Mouse (Mus musculus): ENCODE results near the gene Clybl. TPM values are rescaled to one million over a fixed set of nuclear protein-coding genes. Genes with fewer than 3 reads are reported as not detected.

Clybl gene
- polyA plus RNA-seq, 1 experiment from 2014 or later, result 26.2 TPM

DNA sequence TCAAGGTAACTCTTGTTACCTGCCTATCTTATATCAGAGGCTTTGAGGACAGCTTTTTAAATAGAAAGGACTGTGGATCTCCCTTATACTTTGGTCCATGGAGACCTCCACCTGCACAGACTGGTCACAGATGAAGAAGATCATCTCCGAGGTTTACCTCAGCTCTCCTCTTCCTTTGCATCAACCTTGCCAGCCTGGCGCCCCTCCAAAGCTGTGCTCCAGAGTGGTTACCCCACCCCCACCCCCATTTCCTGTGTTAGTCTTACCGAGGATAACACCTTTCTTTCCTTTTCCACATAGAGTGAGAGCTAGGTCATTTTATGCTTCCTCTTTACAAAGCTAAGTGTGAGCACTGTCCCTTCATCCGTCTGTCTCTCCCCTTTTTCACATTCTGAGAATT lies 209.4 kb downstream of the Clybl start:
- no peaks in the 10 kb centered on the region for H3K4me1 ChIP-seq (replicated peaks)
- no peaks in the 10 kb centered on the region for H3K27me3 ChIP-seq
- H3K27ac ChIP-seq, result no peak overlapping the region
- 18% methylated on average over 4 of the region's 4 CpGs for WGBS (ENCODE audit: insufficient replicate concordance)
- ATAC-seq (ENCODE audit: low read depth) (no peak), DNase-seq (no peak)
- no peak overlapping the region for H3K9ac ChIP-seq
- H3K36me3 ChIP-seq, result no peaks in the 10 kb centered on the region
- H3K4me3 ChIP-seq (replicated peaks), result no peak overlapping the region
- H3K9me3 ChIP-seq (replicated peaks), result no peaks in the 10 kb centered on the region
- H3K4me2 ChIP-seq, result no peak overlapping the region

GRCm38 (mm10) chr14:122393119-122393518 lies 211.6 kb downstream of the Clybl start:
- H3K9me3 ChIP-seq (replicated peaks), result no peaks in the 10 kb centered on the region
- no peaks in the 10 kb centered on the region for H3K27me3 ChIP-seq
- no peak overlapping the region for H3K27ac ChIP-seq
- ATAC-seq (ENCODE audit: low read depth) (no peak), DNase-seq (no peak)
- no peak overlapping the region for H3K9ac ChIP-seq
- no peaks in the 10 kb centered on the region for H3K36me3 ChIP-seq
- no peak overlapping the region for H3K4me3 ChIP-seq (replicated peaks)
- 63% methylated on average over 1 of the region's 1 CpGs for WGBS (ENCODE audit: insufficient replicate concordance)
- H3K4me1 ChIP-seq (replicated peaks), result no peaks in the 10 kb centered on the region
- H3K4me2 ChIP-seq, result no peak overlapping the region

DNA sequence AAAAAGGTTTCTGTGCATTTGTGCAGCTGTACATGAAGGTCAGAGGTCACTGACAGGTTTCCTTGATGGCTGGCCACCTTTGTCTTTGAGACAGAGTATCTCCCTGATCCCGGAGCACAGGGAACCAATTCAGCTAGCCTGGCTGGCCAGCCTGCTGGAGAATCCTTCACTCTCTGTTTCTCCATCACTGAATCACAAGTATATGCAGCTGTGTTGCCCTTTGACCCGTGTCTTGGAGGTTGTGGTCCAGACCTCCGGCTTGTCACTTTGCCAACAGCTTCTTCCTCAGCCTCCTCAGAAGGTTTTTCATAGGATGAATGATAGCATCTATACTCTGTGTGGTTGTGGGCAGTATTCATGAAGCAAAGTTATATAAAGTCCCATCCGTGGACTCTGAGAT lies 217.2 kb downstream of the Clybl start:
- ATAC-seq (ENCODE audit: low read depth) (no peak), DNase-seq (no peak)
- Histone ChIP-seq H3K27ac (no peak overlapping the region), H3K4me1 (replicated peaks) (no peaks in the 10 kb centered on the region), H3K4me2 (no peak overlapping the region), H3K36me3 (no peaks in the 10 kb centered on the region), H3K4me3 (replicated peaks) (no peak overlapping the region), H3K9ac (no peak overlapping the region), H3K9me3 (replicated peaks) (no peaks in the 10 kb centered on the region), H3K27me3 (peaks cover 4% of the 10 kb centered on the region; the same call in 1 of the 2 replicates)
- 65% methylated on average over 4 of the region's 4 CpGs for WGBS (ENCODE audit: insufficient replicate concordance)

- no peak overlapping the region for H3K4me3 ChIP-seq (replicated peaks)
- H3K27ac ChIP-seq, result no peak overlapping the region
- no peaks in the 10 kb centered on the region for H3K36me3 ChIP-seq
- 81% methylated on average over 5 of the region's 5 CpGs for WGBS (ENCODE audit: insufficient replicate concordance)
- no peak for ATAC-seq (ENCODE audit: low read depth)
- peaks cover 15% of the 10 kb centered on the region for H3K27me3 ChIP-seq
- no peak overlapping the region for H3K4me2 ChIP-seq
- H3K4me1 ChIP-seq (replicated peaks), result no peaks in the 10 kb centered on the region
- no peak overlapping the region for H3K9ac ChIP-seq
- no peaks in the 10 kb centered on the region for H3K9me3 ChIP-seq (replicated peaks)
- no peak for DNase-seq
These were observed 218.4 kb downstream of the Clybl start for GRCm38 (mm10) chr14:122399906-122400305.

DNA sequence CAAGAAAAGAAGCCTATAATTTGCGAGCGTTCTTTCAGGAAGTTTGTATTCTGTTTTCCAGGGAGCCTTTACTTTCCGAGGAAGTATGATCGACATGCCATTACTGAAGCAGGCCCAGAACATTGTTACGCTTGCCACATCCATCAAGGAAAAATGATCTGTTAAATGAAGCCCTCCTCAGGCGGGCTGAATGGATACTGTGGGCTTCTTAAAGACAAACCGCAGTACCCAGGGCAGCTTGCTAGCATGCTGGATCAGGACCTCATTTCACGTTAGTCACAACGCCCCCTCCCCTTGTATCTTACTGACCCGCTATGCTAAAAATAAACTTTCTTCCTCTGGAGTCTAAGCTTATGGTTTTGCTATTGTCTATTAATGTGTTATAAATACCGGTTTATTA lies 220.4 kb downstream of the Clybl start:
- no peak overlapping the region for H3K27ac ChIP-seq
- H3K9ac ChIP-seq, result no peak overlapping the region
- no peak overlapping the region for H3K4me3 ChIP-seq (replicated peaks)
- no peak overlapping the region for H3K4me2 ChIP-seq
- H3K36me3 ChIP-seq, result no peaks in the 10 kb centered on the region
- ATAC-seq (ENCODE audit: low read depth) (no peak), DNase-seq (no peak)
- H3K4me1 ChIP-seq (replicated peaks), result peaks cover 5% of the 10 kb centered on the region
- peaks cover 35% of the 10 kb centered on the region for H3K27me3 ChIP-seq
- no peaks in the 10 kb centered on the region for H3K9me3 ChIP-seq (replicated peaks)
- WGBS (ENCODE audit: insufficient replicate concordance), result 75% methylated on average over 11 of the region's 11 CpGs

GRCm38 (mm10) chr14:122402716-122403258 lies 221.3 kb downstream of the Clybl start:
- H3K4me3 ChIP-seq (replicated peaks), result no peak overlapping the region
- 56% methylated on average over 12 of the region's 12 CpGs for WGBS (ENCODE audit: insufficient replicate concordance)
- H3K9me3 ChIP-seq (replicated peaks), result no peaks in the 10 kb centered on the region
- ATAC-seq (ENCODE audit: low read depth) (no peak), DNase-seq (no peak)
- no peak overlapping the region for H3K27ac ChIP-seq
- H3K9ac ChIP-seq, result no peak overlapping the region
- H3K4me2 ChIP-seq, result no peak overlapping the region
- peaks cover 44% of the 10 kb centered on the region for H3K27me3 ChIP-seq
- peaks cover 6% of the 10 kb centered on the region for H3K4me1 ChIP-seq (replicated peaks)
- H3K36me3 ChIP-seq, result no peaks in the 10 kb centered on the region

GRCm38 (mm10) chr14:122403422-122403940 lies 222.0 kb downstream of the Clybl start:
- no peak overlapping the region for H3K9ac ChIP-seq
- H3K9me3 ChIP-seq (replicated peaks), result no peaks in the 10 kb centered on the region
- H3K4me1 ChIP-seq (replicated peaks), result peaks cover 6% of the 10 kb centered on the region
- DNase-seq, result no peak
- 67% methylated on average over 3 of the region's 3 CpGs for WGBS (ENCODE audit: insufficient replicate concordance)
- H3K36me3 ChIP-seq, result no peaks in the 10 kb centered on the region
- H3K4me3 ChIP-seq (replicated peaks), result no peak overlapping the region
- H3K27ac ChIP-seq, result no peak overlapping the region
- H3K4me2 ChIP-seq, result no peak overlapping the region
- ATAC-seq (ENCODE audit: low read depth), result no peak
- peaks cover 51% of the 10 kb centered on the region for H3K27me3 ChIP-seq

DNA sequence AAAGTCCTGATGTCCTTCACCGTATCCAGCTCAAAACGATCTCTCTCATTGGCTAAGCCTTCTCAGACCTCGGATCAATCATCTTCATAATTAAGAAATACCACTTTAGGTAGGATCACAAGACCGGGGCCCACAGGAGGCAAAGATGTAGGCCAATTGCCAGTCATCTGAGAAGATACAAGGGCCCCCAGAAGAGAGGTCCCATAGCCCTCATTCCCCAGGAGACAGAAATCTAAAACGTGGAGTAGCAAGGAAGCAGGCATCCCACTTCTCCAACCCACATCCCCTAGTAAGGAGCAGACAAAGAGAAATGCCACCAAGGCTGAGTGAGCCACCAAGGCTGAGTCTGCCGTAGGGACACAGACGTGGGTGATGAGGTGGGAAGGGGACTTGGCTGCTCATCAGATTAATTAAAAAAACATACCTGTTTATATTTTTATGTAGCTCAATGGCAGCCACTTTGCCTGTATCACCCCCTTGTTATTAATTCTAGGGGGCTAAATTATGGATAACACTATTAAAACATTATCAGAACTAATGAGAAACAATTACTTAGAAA lies 223.2 kb downstream of the Clybl start:
- no peak overlapping the region for H3K4me2 ChIP-seq
- H3K27ac ChIP-seq, result no peak overlapping the region
- H3K4me3 ChIP-seq (replicated peaks), result no peak overlapping the region
- DNase-seq, result no peak
- 64% methylated on average over 7 of the region's 7 CpGs for WGBS (ENCODE audit: insufficient replicate concordance)
- no peaks in the 10 kb centered on the region for H3K9me3 ChIP-seq (replicated peaks)
- H3K27me3 ChIP-seq, result peaks cover 59% of the 10 kb centered on the region
- H3K36me3 ChIP-seq, result no peaks in the 10 kb centered on the region
- H3K9ac ChIP-seq, result no peak overlapping the region
- no peak for ATAC-seq (ENCODE audit: low read depth)
- H3K4me1 ChIP-seq (replicated peaks), result peaks cover 6% of the 10 kb centered on the region

GRCm38 (mm10) chr14:122405236-122405635 lies 223.7 kb downstream of the Clybl start:
- Histone ChIP-seq H3K4me2 (no peak overlapping the region), H3K36me3 (no peaks in the 10 kb centered on the region), H3K9me3 (replicated peaks) (no peaks in the 10 kb centered on the region), H3K27ac (no peak overlapping the region), H3K4me1 (replicated peaks) (peaks cover 6% of the 10 kb centered on the region), H3K4me3 (replicated peaks) (no peak overlapping the region), H3K9ac (no peak overlapping the region), H3K27me3 (peaks cover 64% of the 10 kb centered on the region)
- no peak for ATAC-seq (ENCODE audit: low read depth)
- 59% methylated on average over 12 of the region's 12 CpGs for WGBS (ENCODE audit: insufficient replicate concordance)
- DNase-seq, result no peak

DNA sequence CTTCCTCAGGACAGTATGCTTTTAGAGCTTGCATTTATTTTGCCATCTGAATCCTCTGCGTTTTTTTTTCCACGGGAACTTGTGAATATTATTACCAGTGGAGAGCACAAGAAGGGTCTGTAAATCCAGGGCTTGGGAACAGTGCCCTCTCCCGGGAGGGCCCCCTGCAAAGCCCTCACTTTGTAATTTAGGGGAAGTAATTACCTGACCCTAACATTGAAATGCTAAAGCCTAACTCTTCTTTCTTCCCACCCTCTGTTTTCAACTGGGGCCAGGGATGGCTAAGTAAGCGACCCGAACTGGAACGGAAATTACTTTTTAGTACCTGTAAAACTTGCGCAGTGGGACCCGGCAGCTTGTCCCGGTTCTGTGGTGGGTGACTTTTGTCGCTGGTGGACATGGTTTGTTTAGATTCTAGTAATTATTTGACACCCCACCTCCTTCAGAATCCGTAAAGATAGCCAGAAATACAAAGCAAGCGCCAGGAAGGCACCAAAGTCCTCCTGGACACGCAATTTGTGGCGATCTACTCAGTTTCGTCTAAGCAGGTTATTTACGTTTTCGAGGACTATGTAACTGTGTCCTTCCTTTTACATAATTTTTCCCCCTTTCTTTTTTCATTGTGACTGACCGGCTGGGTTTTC lies 224.5 kb downstream of the Clybl start:
- Histone ChIP-seq H3K27ac (no peak overlapping the region), H3K36me3 (no peaks in the 10 kb centered on the region), H3K9me3 (replicated peaks) (no peaks in the 10 kb centered on the region), H3K4me2 (peak overlapping the region; percentile 62), H3K27me3 (peaks cover 64% of the 10 kb centered on the region), H3K4me1 (replicated peaks) (peaks cover 6% of the 10 kb centered on the region), H3K4me3 (replicated peaks) (peak overlapping the region; percentile 37), H3K9ac (no peak overlapping the region)
- no peak for ATAC-seq (ENCODE audit: low read depth)
- no peak for DNase-seq
- 2% methylated on average over 18 of the region's 18 CpGs for WGBS (ENCODE audit: insufficient replicate concordance)

GRCm38 (mm10) chr14:122406541-122407219 lies 225.2 kb downstream of the Clybl start:
- WGBS (ENCODE audit: insufficient replicate concordance), result 4% methylated on average over 58 of the region's 58 CpGs

More at GRCm38 (mm10) chr14:122406541-122407219, 225.2 kb downstream of the Clybl start:
- ATAC-seq (ENCODE audit: low read depth) (no peak), DNase-seq (no peak)
- Histone ChIP-seq H3K4me1 (replicated peaks) (peaks cover 6% of the 10 kb centered on the region), H3K9me3 (replicated peaks) (no peaks in the 10 kb centered on the region), H3K36me3 (no peaks in the 10 kb centered on the region), H3K4me2 (peak overlapping the region; percentile 62), H3K9ac (no peak overlapping the region), H3K27me3 (peaks cover 64% of the 10 kb centered on the region), H3K4me3 (replicated peaks) (peak overlapping the region; percentile 37), H3K27ac (no peak overlapping the region)

Data from liver, embryonic 13.5 days (tissue).